Mouse (Mus musculus): ENCODE data around the gene 4931422A03Rik.

- no peak for TF ChIP-seq CTCF (conservative IDR thresholded peaks at IDR 0.05; ENCODE audit: low read length)
- no peak for TF ChIP-seq NANOG (IDR thresholded peaks at IDR 0.05; ENCODE audit: borderline replicate concordance, low read length)
- TF ChIP-seq POU5F1 (IDR thresholded peaks at IDR 0.05; ENCODE audit: borderline replicate concordance, low read length), result no peak
These were observed 65.8 kb downstream of the 4931422A03Rik start for GRCm38 (mm10) chr2:103962349-103962748.

All from E14TG2a.4 (cell line).